In the genomic region with DNA sequence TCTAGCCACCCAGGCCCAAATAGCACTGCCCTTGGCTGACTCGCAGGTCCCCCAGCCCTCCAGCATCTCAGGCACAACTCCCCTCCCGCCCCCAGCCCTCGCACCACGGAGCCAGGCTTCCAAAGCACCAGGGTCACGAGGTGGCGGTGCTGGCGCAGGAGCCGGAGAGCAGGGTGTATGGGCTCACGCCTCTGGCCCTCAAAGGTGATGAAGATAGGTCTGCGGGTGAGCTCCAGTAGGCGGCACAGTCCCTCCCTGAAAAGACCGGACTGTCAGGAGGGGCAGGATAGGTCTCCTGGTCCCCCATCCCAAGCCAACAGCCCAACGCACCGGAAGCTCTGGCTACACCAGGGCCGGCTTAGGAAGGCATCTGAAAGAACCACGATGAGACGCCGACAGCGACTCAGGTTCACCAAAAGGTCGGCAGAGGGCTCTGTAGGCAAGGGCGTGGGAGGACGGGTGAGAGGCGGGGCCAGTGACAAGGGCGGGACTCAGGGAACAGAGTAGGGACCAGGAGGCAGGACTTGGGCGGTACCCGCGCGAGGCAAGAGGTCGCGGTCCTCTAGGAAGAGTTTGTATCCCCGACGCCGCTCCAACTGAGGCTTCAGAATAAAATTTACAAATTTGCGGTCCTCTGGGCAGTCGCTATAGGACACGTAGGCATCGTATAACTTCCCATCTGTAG, we compare ENCODE assay signal across 8 mouse cellular contexts. TPM values are rescaled to one million over a fixed set of nuclear protein-coding genes. Genes with fewer than 3 reads are reported as not detected.
DNase-seq lines count a peak whose midpoint lies in the region; ATAC-seq and TF ChIP-seq lines count a peak whose summit lies in the region.

No protein-coding gene starts in this region.

- peaks cover 64% of the 10 kb centered on the region for H3K27me3 ChIP-seq in heart, embryonic 12.5 days (replicated peaks)
- H3K27me3 ChIP-seq in kidney, embryonic 14.5 days (ENCODE audit: control insufficient read depth, insufficient read depth, low read length), result peaks cover 26% of the 10 kb centered on the region
- peaks cover 53% of the 10 kb centered on the region for H3K27me3 ChIP-seq in neural tube, embryonic 13.5 days
- no peaks in the 10 kb centered on the region for H3K27me3 ChIP-seq in thymus, adult 2 months (ENCODE audit: control insufficient read depth, insufficient read depth, low read length)

- DNase-seq in lung, adult 18-20 months, result peak; percentile 94 to 95
- DNase-seq in thymus, adult 2 months, result peak; percentile 89

- peaks cover 17% of the 10 kb centered on the region for H3K4me1 ChIP-seq in bone marrow, adult 2 months (ENCODE audit: control insufficient read depth, insufficient read depth, low read length)
- no peaks in the 10 kb centered on the region for H3K4me1 ChIP-seq in embryonic fibroblast, embryonic 13.5 days (ENCODE audit: control insufficient read depth, insufficient read depth, low read length)
- peaks cover 15% of the 10 kb centered on the region; the same call in 1 of the 2 replicates for H3K4me1 ChIP-seq in heart, embryonic 12.5 days (replicated peaks)
- peaks cover 9% of the 10 kb centered on the region for H3K4me1 ChIP-seq in kidney, embryonic 14.5 days (ENCODE audit: control insufficient read depth, insufficient read depth, low read length)
- H3K4me1 ChIP-seq in neural tube, embryonic 13.5 days (replicated peaks), result peaks cover 10% of the 10 kb centered on the region; the same call in 1 of the 2 replicates
- H3K4me1 ChIP-seq in thymus, adult 2 months (replicated peaks; ENCODE audit: control insufficient read depth, insufficient read depth, low read length), result peaks cover 50% of the 10 kb centered on the region

- WGBS in bone marrow, adult 2 months, result 32% methylated on average over 37 of the region's 37 CpGs
- 5% methylated on average over 37 of the region's 37 CpGs for WGBS in heart, embryonic 12.5 days
- WGBS in kidney, embryonic 14.5 days, result 4% methylated on average over 37 of the region's 37 CpGs
- WGBS in neural tube, embryonic 13.5 days, result 7% methylated on average over 37 of the region's 37 CpGs
- 36% methylated on average over 37 of the region's 37 CpGs for WGBS in thymus, adult 2 months

- TF ChIP-seq CTCF in bone marrow, adult 2 months (IDR thresholded peaks at IDR 0.05; ENCODE audit: control insufficient read depth, insufficient read depth, low read length), result peak; percentile 87
- peak; percentile 35; the same call in 1 of the 2 replicates for TF ChIP-seq CTCF in embryonic fibroblast, embryonic 13.5 days (IDR thresholded peaks at IDR 0.05; ENCODE audit: borderline replicate concordance, insufficient read depth, low read length)
- peak; percentile 69 for TF ChIP-seq CTCF in thymus, adult 2 months (IDR thresholded peaks at IDR 0.05; ENCODE audit: borderline replicate concordance, control insufficient read depth, extremely low read depth, insufficient read depth, low read length, poor library complexity)

- ATAC-seq in CD4-positive, CD25-positive, alpha-beta regulatory T cell, adult 4 months, result peak; percentile 65
- ATAC-seq in heart, embryonic 12.5 days (ENCODE audit: insufficient number of reproducible peaks, low FRiP score), result peak; percentile 85
- peak; percentile 75 for ATAC-seq in kidney, embryonic 14.5 days (ENCODE audit: low FRiP score, low TSS enrichment)
- ATAC-seq in neural tube, embryonic 13.5 days (ENCODE audit: low read depth), result peak; percentile 79

- no peaks in the 10 kb centered on the region for H3K36me3 ChIP-seq in heart, embryonic 12.5 days
- H3K36me3 ChIP-seq in kidney, embryonic 14.5 days (ENCODE audit: control insufficient read depth, insufficient read depth, low read length), result no peaks in the 10 kb centered on the region
- H3K36me3 ChIP-seq in neural tube, embryonic 13.5 days, result no peaks in the 10 kb centered on the region
- H3K36me3 ChIP-seq in thymus, adult 2 months (ENCODE audit: control insufficient read depth, insufficient read depth, low read length), result no peaks in the 10 kb centered on the region

- H3K4me3 ChIP-seq in bone marrow, adult 2 months (replicated peaks; ENCODE audit: control insufficient read depth, low read depth, low read length), result no peak overlapping the region
- H3K4me3 ChIP-seq in embryonic fibroblast, embryonic 13.5 days (ENCODE audit: insufficient read depth, low read length), result no peak overlapping the region
- peak overlapping the region; percentile 20; the same call in 1 of the 2 replicates for H3K4me3 ChIP-seq in heart, embryonic 12.5 days
- H3K4me3 ChIP-seq in kidney, embryonic 14.5 days (ENCODE audit: low read length), result peak overlapping the region; percentile 23
- H3K4me3 ChIP-seq in neural tube, embryonic 13.5 days, result peak overlapping the region; percentile 23
- no peak overlapping the region for H3K4me3 ChIP-seq in thymus, adult 2 months (ENCODE audit: control insufficient read depth, insufficient read depth, low read length)

- no peak overlapping the region; the same call in 1 of the 2 replicates for H3K9ac ChIP-seq in heart, embryonic 12.5 days
- H3K9ac ChIP-seq in kidney, embryonic 14.5 days (ENCODE audit: low read depth, low read length), result peak overlapping the region; percentile 35; the same call in 1 of the 2 replicates
- 0 out of 2 replicates have a peak overlapping the region, but pooled peaks have one; percentile 4 for H3K9ac ChIP-seq in neural tube, embryonic 13.5 days

- peak overlapping the region; percentile 13; the same call in 1 of the 2 replicates for H3K27ac ChIP-seq in bone marrow, adult 2 months (ENCODE audit: control insufficient read depth, insufficient read depth, low read depth, low read length, poor library complexity)
- no peak overlapping the region for H3K27ac ChIP-seq in embryonic fibroblast, embryonic 13.5 days (ENCODE audit: insufficient read depth, low read length)
- no peak overlapping the region for H3K27ac ChIP-seq in heart, embryonic 12.5 days (ENCODE audit: poor library complexity, severe bottlenecking)
- H3K27ac ChIP-seq in kidney, embryonic 14.5 days (ENCODE audit: low read depth, low read length), result no peak overlapping the region
- no peak overlapping the region for H3K27ac ChIP-seq in neural tube, embryonic 13.5 days (replicated peaks)
- H3K27ac ChIP-seq in thymus, adult 2 months (ENCODE audit: control insufficient read depth, insufficient read depth, low read length), result no peak overlapping the region

- no peak for TF ChIP-seq POLR2A in bone marrow, adult 2 months (IDR thresholded peaks at IDR 0.05; ENCODE audit: borderline replicate concordance, control insufficient read depth, low read depth, low read length)
- no peak for TF ChIP-seq POLR2A in embryonic fibroblast, embryonic 13.5 days (IDR thresholded peaks at IDR 0.05; ENCODE audit: low read depth, low read length)
- TF ChIP-seq POLR2A in thymus, adult 2 months (IDR thresholded peaks at IDR 0.05; ENCODE audit: control insufficient read depth, extremely low read depth, insufficient read depth, low read length, poor library complexity), result no peak

- peak overlapping the region; percentile 61 for H3K4me2 ChIP-seq in heart, embryonic 12.5 days
- peak overlapping the region; percentile 37 for H3K4me2 ChIP-seq in kidney, embryonic 14.5 days (replicated peaks; ENCODE audit: low read depth, low read length)
- peak overlapping the region; percentile 47 for H3K4me2 ChIP-seq in neural tube, embryonic 13.5 days

- H3K9me3 ChIP-seq in heart, embryonic 12.5 days (replicated peaks), result no peaks in the 10 kb centered on the region
- H3K9me3 ChIP-seq in kidney, embryonic 14.5 days (ENCODE audit: control insufficient read depth, low read length), result no peaks in the 10 kb centered on the region
- H3K9me3 ChIP-seq in neural tube, embryonic 13.5 days, result no peaks in the 10 kb centered on the region

RNA-seq across cellular contexts. Expression of a gene that starts 8.2 kb away (rescaled TPM):
- polyA plus RNA-seq in CD4-positive, CD25-positive, alpha-beta regulatory T cell, adult 4 months (2017; shearing (Covaris generic)), result 100 to 1,000 TPM; 202 to 308 TPM
- polyA plus RNA-seq in bone marrow, adult 2 months (2011; ENCODE audit: insufficient read depth, insufficient read length, low replicate concordance, missing spikeins), result 10.4 and 19.8 TPM in 2 replicates
- not detected in 2 replicates for polyA plus RNA-seq in embryonic fibroblast, embryonic 13.5 days (2011; ENCODE audit: insufficient read length, low read depth, missing spikeins)
- polyA plus RNA-seq in heart, embryonic 12.5 days (2016; fragmentation: Nextera tagmentation; extraction: Ambion mirVana), result 2.2 and 2.9 TPM in 2 replicates
- polyA plus RNA-seq in kidney, embryonic 14.5 days (2014; fragmentation: Nextera tagmentation; extraction: Ambion mirVana), result 9.5 and 11.7 TPM in 2 replicates
- 1.5 and 3.5 TPM in 2 replicates for polyA plus RNA-seq in neural tube, embryonic 13.5 days (2015; fragmentation: Nextera tagmentation; extraction: Ambion mirVana)
- polyA plus RNA-seq in thymus, adult 2 months (2012; rRNA removed), result 62.4 and 67.3 TPM in 2 replicates

RNA-seq across cellular contexts. Expression of a gene that starts 14.2 kb away (rescaled TPM):
- 100 to 1,000 TPM; 293 to 427 TPM for polyA plus RNA-seq in CD4-positive, CD25-positive, alpha-beta regulatory T cell, adult 4 months (2017; shearing (Covaris generic))
- 5.4 and 15.9 TPM in 2 replicates for polyA plus RNA-seq in bone marrow, adult 2 months (2011; ENCODE audit: insufficient read depth, insufficient read length, low replicate concordance, missing spikeins)
- polyA plus RNA-seq in embryonic fibroblast, embryonic 13.5 days (2011; ENCODE audit: insufficient read length, low read depth, missing spikeins), result not detected in 2 replicates
- polyA plus RNA-seq in heart, embryonic 12.5 days (2016; fragmentation: Nextera tagmentation; extraction: Ambion mirVana), result 0.41 and 0.50 TPM in 2 replicates
- polyA plus RNA-seq in kidney, embryonic 14.5 days (2014; fragmentation: Nextera tagmentation; extraction: Ambion mirVana), result 4.0 and 4.3 TPM in 2 replicates
- polyA plus RNA-seq in neural tube, embryonic 13.5 days (2015; fragmentation: Nextera tagmentation; extraction: Ambion mirVana), result 0.38 and 1.2 TPM in 2 replicates
- 46.8 and 49.9 TPM in 2 replicates for polyA plus RNA-seq in thymus, adult 2 months (2012; rRNA removed)

RNA-seq across cellular contexts. Expression of a gene that starts 25.4 kb away (rescaled TPM):
- polyA plus RNA-seq in CD4-positive, CD25-positive, alpha-beta regulatory T cell, adult 4 months (2017; shearing (Covaris generic)), result not detected
- 2.5 TPM in 1 of 2 replicates, not detected in the other for polyA plus RNA-seq in bone marrow, adult 2 months (2011; ENCODE audit: insufficient read depth, insufficient read length, low replicate concordance, missing spikeins)
- polyA plus RNA-seq in embryonic fibroblast, embryonic 13.5 days (2011; ENCODE audit: insufficient read length, low read depth, missing spikeins), result not detected in 2 replicates
- polyA plus RNA-seq in heart, embryonic 12.5 days (2016; fragmentation: Nextera tagmentation; extraction: Ambion mirVana), result 0.09 and 0.30 TPM in 2 replicates
- 3.0 and 4.4 TPM in 2 replicates for polyA plus RNA-seq in kidney, embryonic 14.5 days (2014; fragmentation: Nextera tagmentation; extraction: Ambion mirVana)
- polyA plus RNA-seq in neural tube, embryonic 13.5 days (2015; fragmentation: Nextera tagmentation; extraction: Ambion mirVana), result 0.27 TPM in 1 of 2 replicates, not detected in the other
- 1.5 and 2.9 TPM in 2 replicates for polyA plus RNA-seq in thymus, adult 2 months (2012; rRNA removed)

RNA-seq across cellular contexts. Expression of a gene that starts 30.0 kb away (rescaled TPM):
- polyA plus RNA-seq in CD4-positive, CD25-positive, alpha-beta regulatory T cell, adult 4 months (2017; shearing (Covaris generic)), result 10 to 100 TPM in 1 of 2 experiments, 1 to 10 TPM in 1; 6.7 to 10.1 TPM
- polyA plus RNA-seq in bone marrow, adult 2 months (2011; ENCODE audit: insufficient read depth, insufficient read length, low replicate concordance, missing spikeins), result 66.7 and 84.6 TPM in 2 replicates
- 27.0 and 28.3 TPM in 2 replicates for polyA plus RNA-seq in embryonic fibroblast, embryonic 13.5 days (2011; ENCODE audit: insufficient read length, low read depth, missing spikeins)
- 58.0 and 65.9 TPM in 2 replicates for polyA plus RNA-seq in heart, embryonic 12.5 days (2016; fragmentation: Nextera tagmentation; extraction: Ambion mirVana)
- polyA plus RNA-seq in kidney, embryonic 14.5 days (2014; fragmentation: Nextera tagmentation; extraction: Ambion mirVana), result 58.4 and 63.1 TPM in 2 replicates
- 63.5 and 77.7 TPM in 2 replicates for polyA plus RNA-seq in neural tube, embryonic 13.5 days (2015; fragmentation: Nextera tagmentation; extraction: Ambion mirVana)
- polyA plus RNA-seq in thymus, adult 2 months (2012; rRNA removed), result 29.9 and 33.8 TPM in 2 replicates

RNA-seq across cellular contexts. Expression of a gene that starts 31.3 kb away (rescaled TPM):
- polyA plus RNA-seq in CD4-positive, CD25-positive, alpha-beta regulatory T cell, adult 4 months (2017; shearing (Covaris generic)), result 1 to 10 TPM; 6.6 to 7.8 TPM
- 0.36 and 2.1 TPM in 2 replicates for polyA plus RNA-seq in bone marrow, adult 2 months (2011; ENCODE audit: insufficient read depth, insufficient read length, low replicate concordance, missing spikeins)
- 0.53 and 1.6 TPM in 2 replicates for polyA plus RNA-seq in embryonic fibroblast, embryonic 13.5 days (2011; ENCODE audit: insufficient read length, low read depth, missing spikeins)
- 2.0 and 2.5 TPM in 2 replicates for polyA plus RNA-seq in heart, embryonic 12.5 days (2016; fragmentation: Nextera tagmentation; extraction: Ambion mirVana)
- 13.7 and 14.4 TPM in 2 replicates for polyA plus RNA-seq in kidney, embryonic 14.5 days (2014; fragmentation: Nextera tagmentation; extraction: Ambion mirVana)
- 39.2 and 41.0 TPM in 2 replicates for polyA plus RNA-seq in neural tube, embryonic 13.5 days (2015; fragmentation: Nextera tagmentation; extraction: Ambion mirVana)
- 1.4 and 1.6 TPM in 2 replicates for polyA plus RNA-seq in thymus, adult 2 months (2012; rRNA removed)

Comparison
In these comparisons a context has a peak if more than half of its experiments do, and no peak if none do; other contexts are left out.
1. H3K4me3 ChIP-seq: peak in heart, embryonic 12.5 days (single experiment), kidney, embryonic 14.5 days (single experiment) and neural tube, embryonic 13.5 days (single experiment); none in bone marrow, adult 2 months (single experiment), embryonic fibroblast, embryonic 13.5 days (single experiment) and thymus, adult 2 months (single experiment).
2. CTCF ChIP-seq: peak in every context shown above with its lines; median percentile 87 in bone marrow, adult 2 months; 69 in thymus, adult 2 months; 35 in embryonic fibroblast, embryonic 13.5 days.
3. Peak in every context shown above with its lines, with median percentiles within 50 percentile points of each other: ATAC-seq and H3K4me2 ChIP-seq.